Mouse (Mus musculus) frontal cortex, postnatal 25 days (tissue): Measurements from ENCODE around the gene Sult6b2.
A peak's percentile ranks its signal among the peaks of the same experiment; 100 is the strongest.

Source experiments
- DNase-seq, 2 experiments: peaks; one replicate each; pipeline ENCODE4 v3.0.0; 2022; ENCODE audit warnings: low spot score in 2 of 2

Sult6b2 gene

DNA sequence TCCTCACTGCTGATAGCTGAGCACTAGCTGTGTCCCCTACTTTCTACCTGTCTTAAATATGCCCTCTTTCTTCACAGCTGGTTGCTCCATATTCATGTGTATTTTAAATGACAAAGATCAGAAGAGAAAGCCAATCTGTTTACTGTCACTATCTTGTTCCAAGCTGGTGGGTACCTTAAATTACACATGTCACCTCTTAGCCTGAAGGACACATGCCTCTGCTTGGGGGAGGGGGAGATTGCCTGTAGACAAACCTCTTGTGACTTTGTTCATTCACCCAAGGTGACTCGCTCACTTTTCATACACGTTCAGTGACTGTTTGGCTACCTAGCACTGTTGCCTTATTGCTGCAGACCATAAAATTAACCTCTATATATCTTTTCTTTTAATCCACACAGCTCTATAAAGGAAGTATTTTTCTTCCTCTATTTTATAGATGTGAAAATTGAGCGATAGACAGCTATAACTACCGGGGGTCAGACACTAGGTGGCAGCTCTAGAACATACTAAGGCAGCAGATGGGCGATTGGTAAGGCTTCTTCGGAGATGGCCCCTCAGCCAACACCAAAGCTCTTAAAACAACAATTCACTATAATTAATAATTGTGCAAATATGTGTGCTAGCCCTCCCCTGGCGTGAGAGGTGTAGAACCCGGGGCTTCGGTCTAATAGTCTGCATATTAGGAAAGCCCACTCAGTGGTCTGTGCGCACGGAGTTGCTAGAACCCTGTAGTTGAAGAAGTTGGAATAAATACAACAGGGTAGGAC, 25.1 kb downstream of the Sult6b2 start:
- peak; percentile 30 to 37 for DNase-seq

DNA sequence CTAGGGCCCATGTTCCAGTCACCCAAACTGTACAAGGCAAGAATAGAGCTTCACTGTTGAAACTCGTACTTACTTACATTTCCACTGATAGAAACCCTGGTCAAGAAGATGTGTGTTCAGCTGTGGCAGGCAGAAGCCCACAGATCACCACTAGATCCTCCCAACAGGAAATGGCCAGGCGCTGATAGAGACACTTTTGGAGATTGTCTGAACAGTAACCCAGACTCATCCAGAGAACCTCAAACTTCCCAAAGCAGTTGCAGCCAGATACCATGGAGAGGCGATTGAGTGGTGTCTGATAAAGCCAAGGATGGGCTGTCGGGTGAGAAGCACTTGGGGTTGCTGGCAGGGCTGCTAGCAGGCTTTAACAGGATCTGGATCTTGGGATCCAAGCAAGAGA, 27.4 kb downstream of the Sult6b2 start:
- no peak for DNase-seq

- no peak for DNase-seq
Measured at GRCm38 (mm10) chr6:142773566-142773965, 30.7 kb downstream of the Sult6b2 start.

DNA sequence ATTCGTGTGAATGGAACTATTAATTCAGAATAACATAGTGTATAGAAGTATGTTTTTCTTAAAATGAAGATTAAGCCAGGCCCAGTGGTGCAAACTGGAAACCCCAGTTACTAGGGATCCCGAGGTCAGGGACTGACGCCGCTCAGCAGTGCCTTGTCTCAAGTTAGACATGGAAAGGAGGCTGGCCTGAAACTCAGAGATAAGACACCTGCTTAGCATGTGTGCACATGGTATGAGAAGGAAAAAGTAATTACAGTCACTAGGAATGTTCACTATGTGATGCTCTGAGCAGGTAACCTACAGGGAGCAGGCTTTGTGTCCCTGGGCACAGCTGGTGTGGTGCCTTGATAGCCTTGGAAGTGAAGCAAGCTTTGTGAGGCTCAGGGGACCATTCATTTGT, 32.7 kb downstream of the Sult6b2 start:
- DNase-seq, result no peak

GRCm38 (mm10) chr6:142769896-142770295, 34.4 kb downstream of the Sult6b2 start:
- DNase-seq, result no peak

DNA sequence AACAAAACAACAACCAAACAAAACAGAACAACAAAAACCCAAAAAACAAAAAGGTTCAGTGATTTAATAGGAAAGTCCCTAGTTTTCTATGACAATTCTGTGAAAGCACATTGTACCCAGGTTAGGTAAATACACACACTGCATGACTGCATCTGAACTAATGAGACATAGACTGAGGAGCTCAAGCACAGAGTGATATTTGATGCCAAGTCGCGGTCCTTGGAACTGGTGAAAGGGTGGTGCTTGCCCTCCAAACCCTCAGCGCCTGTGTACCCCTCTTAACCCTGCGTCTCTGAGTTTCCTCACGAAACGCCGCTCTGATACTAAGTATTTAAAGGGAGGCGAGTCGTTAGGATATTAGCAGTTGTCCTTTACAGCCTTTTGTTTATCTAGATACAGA, 37.0 kb downstream of the Sult6b2 start:
- no peak for DNase-seq

- DNase-seq, result no peak
Measured at GRCm38 (mm10) chr6:142764933-142765332, 39.4 kb downstream of the Sult6b2 start.

- DNase-seq, result no peak
Measured at GRCm38 (mm10) chr6:142759633-142760032, 44.7 kb downstream of the Sult6b2 start.

DNA sequence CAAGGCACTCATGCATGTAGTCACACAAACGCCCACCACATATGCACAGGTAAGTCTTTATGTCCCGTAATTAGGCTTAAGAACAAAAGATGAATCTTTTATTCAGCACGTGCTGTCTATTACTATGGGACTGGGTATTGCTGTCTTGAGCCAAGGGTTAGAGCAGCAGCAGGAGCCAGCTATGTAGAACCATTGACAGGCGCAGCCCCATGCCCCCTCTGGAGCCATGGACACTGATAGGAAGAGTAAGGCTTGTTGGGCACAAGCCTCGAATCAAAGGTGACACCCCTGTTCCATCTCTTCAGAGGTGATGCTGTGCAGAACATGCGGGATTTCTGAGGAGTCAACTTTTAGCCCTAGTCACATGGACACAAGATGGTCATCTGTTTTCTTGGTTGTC, 45.7 kb downstream of the Sult6b2 start:
- no peak for DNase-seq

GRCm38 (mm10) chr6:142757976-142758375, 46.3 kb downstream of the Sult6b2 start:
- DNase-seq, result no peak

DNA sequence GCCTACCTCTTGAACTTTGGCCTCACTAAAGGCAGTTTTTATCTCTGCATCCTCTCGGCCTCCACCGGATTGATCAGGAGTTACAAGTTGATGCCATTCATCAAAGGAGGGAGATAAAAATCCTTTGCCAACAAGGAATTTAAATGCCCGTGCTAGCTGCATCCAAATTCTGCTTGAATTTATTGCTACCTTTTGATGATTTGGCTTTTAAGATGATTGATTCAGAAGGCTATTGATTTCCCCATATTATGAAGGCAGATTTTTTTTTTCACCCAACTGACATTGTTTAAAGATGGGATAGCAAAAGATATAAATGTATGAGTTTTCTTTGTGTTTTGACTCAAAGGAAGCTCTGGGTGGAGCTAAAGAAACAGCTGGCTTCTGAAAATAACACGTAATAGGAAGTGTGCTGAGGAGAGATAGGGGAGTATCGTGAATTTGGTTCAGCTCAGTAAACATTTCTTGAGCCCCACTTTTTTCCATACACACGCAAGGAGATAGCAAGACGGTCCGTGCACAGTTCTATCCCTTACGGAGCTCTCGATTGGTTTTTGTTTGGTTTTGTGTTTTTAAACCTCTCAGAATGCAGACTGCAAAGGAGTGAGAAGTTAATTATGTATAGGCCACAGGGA, 46.9 kb downstream of the Sult6b2 start:
- no peak for DNase-seq

- peak; percentile 78 to 84 for DNase-seq
Measured at GRCm38 (mm10) chr6:142756507-142757333, 47.6 kb downstream of the Sult6b2 start, which contains the start of gene Cmas. Gene Cmas, plus strand, starts transcription at chr6:142756686.

DNA sequence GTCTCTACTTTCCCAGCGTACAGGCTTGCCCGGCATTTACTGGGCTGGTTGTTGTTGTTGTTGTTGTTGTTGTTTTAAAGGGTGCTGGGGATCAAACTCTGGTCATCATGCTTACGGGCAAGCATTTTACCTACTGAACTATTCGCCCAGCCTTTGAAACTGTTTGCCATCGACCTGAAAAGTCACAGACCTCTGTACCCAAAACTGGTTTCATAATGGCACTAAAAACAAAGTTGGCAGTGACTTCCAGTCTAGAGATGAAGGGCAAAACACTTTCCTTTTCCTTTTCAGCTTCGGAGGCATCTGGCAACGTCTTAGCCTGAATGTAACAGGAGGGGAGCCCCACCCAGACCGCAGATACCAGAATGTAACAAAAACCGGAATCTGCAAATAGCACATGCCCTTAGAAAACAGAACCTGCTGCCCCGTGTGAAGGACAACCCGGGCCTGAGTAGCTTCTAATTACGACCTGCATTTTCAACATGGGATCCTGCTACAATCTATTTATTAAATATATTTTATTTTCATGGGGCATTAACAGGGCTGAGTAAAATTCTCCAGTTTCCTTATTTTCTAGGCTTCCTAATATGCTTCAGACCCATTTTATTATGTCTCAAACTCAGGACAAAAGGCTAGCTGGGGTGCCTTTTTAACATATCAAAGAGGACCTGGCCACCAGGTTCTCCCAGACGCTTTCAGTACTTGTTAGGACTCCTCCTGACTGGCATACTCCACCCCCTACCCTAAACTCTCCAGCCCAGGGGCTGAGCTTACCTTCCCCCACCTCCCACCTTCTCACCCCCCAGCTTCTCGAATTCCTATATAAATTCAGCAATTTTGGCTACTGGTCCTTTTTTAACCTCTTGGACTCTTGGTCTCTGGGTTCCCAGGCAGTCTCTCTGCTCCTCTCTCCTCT, 51.7 kb downstream of the Sult6b2 start:
- no peak for DNase-seq

DNA sequence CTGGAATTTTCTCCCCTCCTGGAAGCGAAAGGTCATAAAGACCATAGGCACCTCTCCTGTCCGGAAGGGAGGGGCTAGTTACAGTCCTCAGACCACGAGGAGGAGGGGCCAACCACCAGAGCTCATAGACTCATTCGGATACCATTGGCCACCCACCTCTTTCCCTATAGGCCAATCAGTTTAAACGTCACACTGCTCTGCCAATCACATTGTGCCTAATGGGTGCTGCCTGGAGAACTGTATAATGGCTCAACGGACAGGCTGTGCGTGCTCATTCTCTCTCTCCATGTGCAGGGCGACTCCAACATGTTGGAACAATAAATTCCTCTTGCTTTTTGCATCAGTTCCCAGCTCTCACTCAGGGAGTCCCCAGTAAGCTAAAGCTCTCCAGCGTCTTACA, 52.9 kb downstream of the Sult6b2 start:
- no peak for DNase-seq

DNA sequence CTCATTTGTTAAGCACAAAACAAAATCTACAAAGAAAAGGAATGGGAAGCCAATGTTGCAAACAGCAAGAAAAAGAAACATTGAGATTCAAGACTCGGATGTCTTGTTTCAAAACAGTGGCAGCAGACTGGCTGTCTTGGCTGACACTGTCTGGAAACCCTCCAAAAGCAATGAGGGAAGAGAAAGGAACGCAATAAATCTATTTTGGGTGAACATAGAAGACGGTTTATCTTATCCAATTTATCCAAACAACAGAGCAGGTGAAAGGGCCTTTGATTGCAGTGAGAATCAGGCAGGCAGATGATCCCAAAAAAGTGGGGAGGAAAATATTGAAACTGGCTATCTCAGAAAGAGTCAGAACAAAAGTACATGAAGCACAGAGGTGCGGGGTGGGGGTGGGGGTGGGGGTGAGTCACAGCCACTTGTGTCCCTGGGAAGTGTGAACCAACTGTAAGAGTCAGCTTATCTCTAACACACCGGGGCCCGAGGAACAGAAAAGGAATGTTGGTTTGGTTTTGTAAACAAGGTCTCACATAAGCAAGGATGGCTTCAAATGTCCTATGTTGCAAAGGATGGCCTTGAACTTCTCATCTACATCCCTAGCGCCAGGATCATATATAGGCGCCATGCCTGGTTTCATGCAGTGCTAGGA, 56.1 kb downstream of the Sult6b2 start:
- no peak for DNase-seq

- DNase-seq, result no peak
Measured at GRCm38 (mm10) chr6:142747165-142747564, 57.1 kb downstream of the Sult6b2 start.

GRCm38 (mm10) chr6:142746765-142747164, 57.5 kb downstream of the Sult6b2 start:
- no peak for DNase-seq

DNA sequence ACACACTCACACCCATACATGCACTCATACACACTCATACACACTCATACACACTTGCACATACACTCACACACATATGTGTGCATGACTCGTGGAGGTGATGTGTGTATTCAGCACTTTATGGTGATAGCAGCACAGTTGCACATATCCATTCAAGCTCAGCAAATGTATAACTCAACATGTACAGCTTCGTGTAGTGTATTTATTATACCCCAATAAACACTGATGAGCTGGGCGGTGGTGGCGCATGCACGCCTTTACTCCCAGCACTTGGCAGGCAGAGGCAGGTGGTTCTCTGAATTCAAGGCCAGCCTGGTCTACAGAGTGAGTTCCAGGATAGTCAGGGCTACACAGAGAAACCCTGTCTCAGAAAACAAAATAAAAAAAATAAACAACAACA, 58.8 kb downstream of the Sult6b2 start:
- no peak for DNase-seq

DNA sequence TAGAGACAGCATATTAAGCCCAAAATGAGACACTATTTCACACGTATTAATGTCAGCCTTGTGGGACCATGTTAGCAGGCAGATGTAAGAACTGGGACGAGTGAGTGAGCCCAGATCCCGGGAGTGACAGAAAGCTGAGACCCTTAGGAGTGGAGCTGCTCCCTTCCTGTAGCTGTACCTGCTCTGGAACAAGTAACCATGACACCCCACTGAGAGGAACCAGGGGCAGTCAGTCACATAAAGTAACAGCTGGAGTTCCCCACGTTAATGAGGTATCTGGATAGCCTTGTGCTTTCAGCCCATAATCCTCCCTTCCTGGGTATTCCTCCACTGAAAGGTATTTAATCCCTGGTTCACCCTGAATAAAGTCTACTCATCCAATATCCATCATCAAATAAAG, 61.1 kb downstream of the Sult6b2 start:
- DNase-seq, result no peak

GRCm38 (mm10) chr6:142741763-142742162, 62.5 kb downstream of the Sult6b2 start:
- DNase-seq, result no peak

GRCm38 (mm10) chr6:142738637-142739036, 65.7 kb downstream of the Sult6b2 start:
- DNase-seq, result no peak
